Mouse (Mus musculus) hindbrain, embryonic 11.5 days (tissue): Measurements from ENCODE around the gene Alx3. TPM values are rescaled to one million over a fixed set of nuclear protein-coding genes. Genes with fewer than 3 reads are reported as not detected.
"Not testable (repeated sequence)": the region's sequence is repeated elsewhere in the genome, so short reads cannot be mapped to it uniquely, and the experiment has no call there.

Experiments used
- ATAC-seq: fragments of 200-750 bp; cut with Nextera tagmentation; 2 replicates; pipeline ENCODE4 v1.8.0; 2017; ENCODE audit warnings: mild to moderate bottlenecking, moderate TSS enrichment, moderate library complexity; ENCODE audit not compliant: low FRiP score
- DNase-seq: peaks from one replicate; pipeline ENCODE4 v3.0.0-alpha.2; 2015; ENCODE audit warnings: low spot score
- H3K27ac ChIP-seq: fragments of 300-500 bp; sonication (generic); 2 replicates; pipeline ENCODE4 v1.5.1; 2014; ENCODE audit warnings: mild to moderate bottlenecking, low read depth, low read length
- H3K27me3 ChIP-seq: fragments of 300-500 bp; sonication (generic); 2 replicates; pipeline ENCODE4 v1.6.1; 2014; ENCODE audit warnings: mild to moderate bottlenecking, low read length, moderate library complexity, mixed read lengths; ENCODE audit not compliant: control insufficient read depth, insufficient read depth
- H3K36me3 ChIP-seq: fragments of 300-500 bp; sonication (generic); 2 replicates; pipeline ENCODE4 v1.6.1; 2014; ENCODE audit warnings: mild to moderate bottlenecking, low read length, moderate library complexity, mixed read lengths; ENCODE audit not compliant: control insufficient read depth, insufficient read depth
- H3K4me1 ChIP-seq: fragments of 300-500 bp; sonication (generic); replicated peaks from 2 replicates; pipeline ENCODE4 v1.6.1; 2014; ENCODE audit warnings: low read length, mixed read lengths; ENCODE audit not compliant: control insufficient read depth, insufficient read depth
- H3K4me2 ChIP-seq: fragments of 300-500 bp; sonication (generic); replicated peaks from 2 replicates; pipeline ENCODE4 v1.6.1; 2014; ENCODE audit warnings: mild to moderate bottlenecking, low read depth, low read length
- H3K4me3 ChIP-seq: fragments of 300-500 bp; sonication (generic); 2 replicates; pipeline ENCODE4 v1.5.1; 2014; ENCODE audit warnings: low read depth, low read length
- H3K9ac ChIP-seq: fragments of 300-500 bp; sonication (generic); 2 replicates; pipeline ENCODE4 v1.6.1; 2014; ENCODE audit warnings: low read depth, low read length
- H3K9me3 ChIP-seq: fragments of 300-500 bp; sonication (generic); 2 replicates; pipeline ENCODE4 v1.6.1; 2016; ENCODE audit warnings: low read length; ENCODE audit not compliant: control insufficient read depth
- WGBS: fragments of 180-500 bp; shearing (Covaris S2); extraction: QIAGEN DNeasy Blood & Tissue Kit; methylation state at CpG from one replicate; pipeline ENCODE4 v1.1.7; 2014; 5-methylcytosine and 5-hydroxymethylcytosine counted together
- polyA plus RNA-seq: library from polyadenylated mRNA; unstranded; fragments of >200 nt; fragmentation: Nextera tagmentation; extraction: Ambion mirVana; gene quantifications from 2 replicates; pipeline ENCODE4 v1.2.1, GENCODE M21; 2014

The Alx3 gene
- polyA plus RNA-seq, 1 experiment from 2014 or later = 0.73 TPM

DNA sequence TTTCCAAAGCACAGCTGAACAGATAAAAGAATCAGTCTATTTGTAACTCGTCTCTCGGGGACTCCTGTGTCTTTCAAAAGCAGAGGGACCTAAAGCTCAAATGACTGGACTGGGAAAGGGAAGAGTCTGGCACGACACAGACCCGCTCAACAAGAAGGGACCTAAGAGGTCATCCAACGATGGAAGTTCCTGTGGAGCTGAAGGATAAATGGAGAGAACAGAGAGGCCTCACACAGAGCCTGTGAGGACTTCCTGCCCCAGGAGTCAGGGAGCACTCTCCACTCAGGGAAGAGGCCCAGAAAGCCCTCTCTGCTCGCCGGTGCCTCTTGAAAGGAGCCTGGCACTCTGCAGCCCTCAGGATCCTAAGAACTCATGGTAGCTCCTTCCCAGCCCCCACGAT, 41.0 kb downstream of the Alx3 start:
- no peak overlapping the region for H3K4me2 ChIP-seq
- ATAC-seq (no peak), DNase-seq (no peak)
- H3K4me3 ChIP-seq = no peak overlapping the region
- no peaks in the 10 kb centered on the region for H3K36me3 ChIP-seq
- H3K9me3 ChIP-seq = no peaks in the 10 kb centered on the region
- H3K4me1 ChIP-seq = no peaks in the 10 kb centered on the region
- H3K27ac ChIP-seq = no peak overlapping the region
- no peaks in the 10 kb centered on the region for H3K27me3 ChIP-seq
- 64% methylated on average over 8 of the region's 8 CpGs for WGBS
- H3K9ac ChIP-seq = no peak overlapping the region

DNA sequence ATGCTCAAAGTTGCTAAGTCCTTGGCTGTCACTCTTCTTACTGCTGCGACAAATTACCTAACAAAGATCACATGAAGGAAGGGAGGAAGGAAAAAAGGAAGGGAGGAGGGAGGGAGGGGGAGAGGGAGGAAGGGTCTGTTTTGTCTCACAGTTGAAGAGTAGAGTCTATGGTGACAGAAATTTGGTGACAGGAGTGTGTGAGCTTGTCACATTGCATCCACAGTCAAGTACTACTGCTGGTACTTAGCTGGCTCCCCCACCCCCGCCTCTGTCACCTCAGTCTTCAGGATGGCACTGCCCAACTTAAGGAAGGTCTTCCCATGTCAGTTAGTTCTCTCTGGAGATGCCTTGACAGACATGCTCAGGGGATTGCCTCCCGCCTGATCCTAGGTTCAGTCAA, 41.4 kb downstream of the Alx3 start:
- ATAC-seq (no peak), DNase-seq (no peak)
- Histone ChIP-seq H3K27me3 (no peaks in the 10 kb centered on the region), H3K4me3 (no peak overlapping the region), H3K27ac (no peak overlapping the region), H3K4me1 (no peaks in the 10 kb centered on the region), H3K4me2 (no peak overlapping the region), H3K9ac (no peak overlapping the region), H3K36me3 (no peaks in the 10 kb centered on the region), H3K9me3 (no peaks in the 10 kb centered on the region)
- 74% methylated on average over 3 of the region's 3 CpGs for WGBS

DNA sequence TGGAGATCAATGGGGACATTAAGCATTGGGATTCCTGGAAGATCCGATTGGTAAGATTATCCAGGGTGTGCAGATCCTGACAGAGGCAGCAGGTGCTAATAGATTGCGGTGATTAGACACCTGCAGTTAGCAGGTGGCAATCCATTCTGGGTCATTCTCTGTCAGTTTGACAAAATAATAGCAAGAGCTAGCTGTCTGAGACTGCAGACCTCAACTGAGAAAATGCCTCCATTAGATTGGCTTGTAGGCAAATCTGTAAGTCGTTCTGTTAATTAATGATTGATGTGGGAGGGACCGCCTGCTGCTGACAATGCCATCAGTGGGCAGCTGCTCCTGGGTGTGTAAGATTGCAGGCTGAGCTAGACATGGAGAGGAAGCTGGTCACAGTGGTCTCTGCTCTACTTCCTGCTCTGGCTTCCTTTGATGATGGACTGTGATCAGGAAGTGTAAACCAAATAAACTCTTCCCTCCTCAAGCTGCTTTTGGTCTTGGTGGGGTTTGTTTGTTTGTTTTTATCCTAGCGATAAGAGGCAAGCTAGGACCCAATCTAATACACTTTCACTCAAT, 42.9 kb downstream of the Alx3 start:
- 66% methylated on average over 5 of the region's 5 CpGs for WGBS
- no peak overlapping the region for H3K9ac ChIP-seq
- ATAC-seq (no peak), DNase-seq (no peak)
- no peaks in the 10 kb centered on the region for H3K27me3 ChIP-seq
- no peaks in the 10 kb centered on the region for H3K4me1 ChIP-seq
- no peak overlapping the region for H3K4me3 ChIP-seq
- no peak overlapping the region for H3K27ac ChIP-seq
- no peak overlapping the region for H3K4me2 ChIP-seq
- H3K9me3 ChIP-seq = no peaks in the 10 kb centered on the region
- H3K36me3 ChIP-seq = no peaks in the 10 kb centered on the region

DNA sequence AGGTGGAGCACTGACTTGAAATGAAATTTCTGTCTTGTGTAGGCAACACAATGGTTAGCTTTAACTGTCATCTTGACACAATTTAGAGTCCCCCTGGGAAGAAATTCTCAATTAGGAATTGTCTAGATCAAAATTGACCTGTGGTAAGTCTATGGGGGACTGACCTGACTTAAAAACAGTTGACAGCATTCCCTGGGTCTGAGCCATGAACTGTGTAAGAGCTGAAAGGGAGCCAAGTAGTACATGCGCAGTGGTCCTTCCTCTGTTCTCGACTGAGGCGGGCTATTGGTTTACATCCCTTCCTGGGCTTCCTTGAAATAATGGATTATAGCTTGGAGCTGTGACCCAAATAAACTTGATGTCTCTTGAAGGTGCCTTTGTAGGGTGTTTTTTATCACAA, 52.1 kb downstream of the Alx3 start:
- H3K4me1 ChIP-seq = no peaks in the 10 kb centered on the region
- ATAC-seq = no peak
- H3K27ac ChIP-seq = no peak overlapping the region
- no peak for DNase-seq
- no peak overlapping the region for H3K4me2 ChIP-seq
- 97% methylated on average over 3 of the region's 3 CpGs for WGBS
- H3K4me3 ChIP-seq = no peak overlapping the region
- no peaks in the 10 kb centered on the region for H3K27me3 ChIP-seq
- H3K36me3 ChIP-seq = no peaks in the 10 kb centered on the region
- no peak overlapping the region for H3K9ac ChIP-seq
- no peaks in the 10 kb centered on the region for H3K9me3 ChIP-seq

DNA sequence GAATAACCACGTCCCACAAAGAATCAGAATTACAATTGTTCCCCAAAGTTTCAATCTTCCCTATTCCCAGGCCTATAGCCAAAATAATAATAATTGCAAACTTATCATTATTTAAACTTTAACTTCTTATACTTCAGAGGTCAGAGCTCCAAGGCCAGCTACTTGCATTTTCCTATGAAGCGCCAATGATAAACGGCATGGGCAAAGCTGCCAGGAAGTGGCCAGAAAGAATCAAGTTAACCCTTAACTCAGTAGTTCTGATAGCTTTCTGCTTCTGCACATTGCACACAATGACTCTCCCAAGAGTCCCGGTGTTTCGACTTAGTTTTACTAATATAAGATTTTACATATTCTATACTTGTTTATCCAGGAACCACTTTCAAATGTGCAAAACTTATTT, 55.4 kb downstream of the Alx3 start:
- WGBS = 85% methylated on average over 5 of the region's 5 CpGs
- not testable (repeated sequence) for ATAC-seq, H3K9me3 ChIP-seq, H3K4me2 ChIP-seq, H3K27ac ChIP-seq, DNase-seq, H3K4me3 ChIP-seq, H3K36me3 ChIP-seq, H3K9ac ChIP-seq, H3K4me1 ChIP-seq, H3K27me3 ChIP-seq

DNA sequence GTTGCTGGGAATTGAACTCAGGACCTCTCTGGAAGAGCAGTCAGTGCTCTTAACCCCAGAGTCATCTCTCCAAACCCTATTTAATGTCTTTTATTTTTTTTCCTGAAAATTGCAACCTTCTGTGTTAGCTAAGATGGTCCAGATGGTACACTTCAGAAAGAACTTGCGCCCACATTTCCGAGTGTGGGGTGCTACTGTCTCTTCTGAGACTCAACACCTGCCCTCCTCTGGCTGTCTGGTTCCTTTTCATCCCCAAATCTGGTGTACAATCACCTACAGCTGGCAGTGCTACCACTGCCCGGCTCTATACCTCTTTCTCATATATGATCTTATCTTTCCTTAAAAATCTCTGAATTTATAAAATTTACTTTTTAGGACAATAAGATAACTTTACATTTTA, 58.1 kb downstream of the Alx3 start:
- Histone ChIP-seq H3K9me3 (no peaks in the 10 kb centered on the region), H3K4me3 (no peak overlapping the region), H3K27me3 (no peaks in the 10 kb centered on the region), H3K4me2 (no peak overlapping the region), H3K27ac (no peak overlapping the region), H3K4me1 (no peaks in the 10 kb centered on the region), H3K36me3 (no peaks in the 10 kb centered on the region), H3K9ac (no peak overlapping the region)
- DNase-seq = no peak
- ATAC-seq = no peak
- WGBS = 96% methylated on average over 3 of the region's 3 CpGs

DNA sequence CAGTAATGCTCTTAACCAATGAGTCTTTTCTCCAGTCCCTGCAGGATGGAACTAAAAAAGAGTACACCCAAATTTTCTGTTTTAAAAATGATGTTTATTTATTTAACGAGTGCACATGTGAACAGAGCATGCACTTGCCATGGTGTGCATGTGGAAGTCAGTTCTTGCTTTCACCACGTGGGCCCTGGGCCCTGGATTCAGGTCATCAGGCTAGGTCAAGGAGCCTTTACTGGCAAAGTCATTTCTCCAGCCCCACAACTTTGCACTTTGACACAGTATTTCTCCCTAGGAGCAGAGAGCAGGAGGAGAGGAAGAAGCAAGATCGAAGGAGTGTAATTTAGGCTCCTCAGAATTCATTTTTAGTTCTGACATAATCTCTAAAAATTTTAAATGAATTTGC, 60.0 kb downstream of the Alx3 start:
- H3K4me3 ChIP-seq = no peak overlapping the region
- H3K27me3 ChIP-seq = no peaks in the 10 kb centered on the region
- H3K27ac ChIP-seq = no peak overlapping the region
- H3K4me1 ChIP-seq = no peaks in the 10 kb centered on the region
- H3K4me2 ChIP-seq = no peak overlapping the region
- ATAC-seq = no peak
- WGBS = 87% methylated on average over 3 of the region's 3 CpGs
- H3K9ac ChIP-seq = no peak overlapping the region
- no peaks in the 10 kb centered on the region for H3K36me3 ChIP-seq
- no peaks in the 10 kb centered on the region for H3K9me3 ChIP-seq
- DNase-seq = no peak

Other genes starting within 250 kb of the Alx3 start
- gene Kcnc4, start 135.5 kb upstream of the Alx3 start, polyA plus RNA-seq = 0.22 and 0.25 TPM in 2 replicates
- 1.9 and 3.5 TPM in 2 replicates for gene Slc6a17, start 77.0 kb upstream of the Alx3 start, polyA plus RNA-seq
- not detected in 2 replicates for gene Ubl4b, start 40.0 kb upstream of the Alx3 start, polyA plus RNA-seq
- not detected in 2 replicates for gene Gm10961, start 36.3 kb downstream of the Alx3 start, polyA plus RNA-seq
- 85.1 and 100 TPM in 2 replicates for gene Strip1, start 36.7 kb downstream of the Alx3 start, polyA plus RNA-seq
- 117 and 123 TPM in 2 replicates for gene Ahcyl1, start 101.5 kb downstream of the Alx3 start, polyA plus RNA-seq
- 5.3 and 6.0 TPM in 2 replicates for gene Csf1, start 165.4 kb downstream of the Alx3 start, polyA plus RNA-seq